Mouse (Mus musculus) urinary bladder, adult 18-20 months (tissue): Measurements from ENCODE around the gene Gstm5.
"Not testable (repeated sequence)": the region's sequence is repeated elsewhere in the genome, so short reads cannot be mapped to it uniquely, and the experiment has no call there.

ENCODE experiments used
- DNase-seq, 2 experiments: peaks; one replicate each; pipeline ENCODE4 v3.0.0; 2022; ENCODE audit warnings: low spot score in 2 of 2, mixed read lengths in 2 of 2

The Gstm5 gene

DNA sequence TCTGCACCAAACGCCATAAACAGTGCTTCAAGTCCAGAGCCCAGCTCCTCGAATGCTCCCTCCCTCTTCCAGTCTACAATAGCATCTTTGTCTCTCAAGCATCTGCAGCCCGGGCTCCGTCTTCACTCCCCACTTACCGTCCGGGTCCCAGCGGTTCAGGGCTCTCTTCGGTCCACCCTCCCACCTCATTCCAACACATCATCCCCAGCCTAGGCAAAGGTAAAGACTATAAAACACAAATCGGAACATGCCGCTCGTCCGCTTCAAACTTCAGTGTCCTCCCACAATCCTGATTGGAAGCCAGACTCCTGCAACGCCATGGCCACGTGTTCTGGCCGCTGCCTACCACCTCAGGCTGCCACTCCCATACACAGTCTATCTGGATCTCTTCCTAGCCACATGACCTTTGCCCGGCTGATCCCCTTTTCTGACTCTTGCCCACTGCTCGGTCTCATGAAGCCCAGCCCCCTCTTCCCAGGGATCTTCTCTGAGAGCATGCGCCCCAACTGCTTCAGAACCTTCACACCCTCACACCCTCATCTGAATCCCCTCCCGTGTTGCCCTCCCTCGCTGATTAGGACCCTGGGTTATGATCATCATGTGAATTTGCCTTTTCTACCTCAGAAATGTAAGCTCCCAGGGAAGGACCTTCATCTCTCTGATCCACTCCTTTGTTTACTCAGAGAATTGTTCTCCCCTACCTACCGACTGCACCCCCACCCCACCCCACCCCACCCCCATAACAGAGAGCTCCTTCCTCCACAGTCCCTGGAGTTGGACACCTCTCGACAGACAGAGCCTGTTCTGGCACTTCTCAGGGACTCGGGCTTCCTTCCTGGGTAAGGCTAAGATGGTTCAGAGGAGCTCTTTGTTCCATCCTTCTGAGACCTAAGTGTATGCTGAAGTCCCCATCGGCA lies 22.0 kb upstream of the Gstm5 start:
- no peak for DNase-seq

DNA sequence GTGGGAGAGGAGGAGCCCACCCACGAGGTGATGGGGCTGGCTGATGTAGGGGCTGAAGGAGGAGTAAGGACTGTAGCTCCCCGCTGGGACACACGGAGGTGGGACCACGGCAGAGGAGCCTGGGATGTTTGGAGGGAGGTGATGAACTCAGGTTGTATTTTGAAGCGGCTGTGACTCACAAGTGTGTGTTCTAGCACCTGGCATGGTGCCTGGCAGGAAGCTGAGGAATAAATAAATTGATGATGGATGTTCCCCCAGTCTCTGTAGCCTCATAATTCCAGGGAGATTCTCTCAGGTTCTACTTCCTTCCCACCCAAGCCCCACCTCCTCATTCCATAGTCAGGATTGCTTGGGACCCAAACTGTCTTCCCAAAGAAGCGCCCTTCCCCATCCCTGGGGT lies 20.4 kb upstream of the Gstm5 start:
- no peak for DNase-seq

DNA sequence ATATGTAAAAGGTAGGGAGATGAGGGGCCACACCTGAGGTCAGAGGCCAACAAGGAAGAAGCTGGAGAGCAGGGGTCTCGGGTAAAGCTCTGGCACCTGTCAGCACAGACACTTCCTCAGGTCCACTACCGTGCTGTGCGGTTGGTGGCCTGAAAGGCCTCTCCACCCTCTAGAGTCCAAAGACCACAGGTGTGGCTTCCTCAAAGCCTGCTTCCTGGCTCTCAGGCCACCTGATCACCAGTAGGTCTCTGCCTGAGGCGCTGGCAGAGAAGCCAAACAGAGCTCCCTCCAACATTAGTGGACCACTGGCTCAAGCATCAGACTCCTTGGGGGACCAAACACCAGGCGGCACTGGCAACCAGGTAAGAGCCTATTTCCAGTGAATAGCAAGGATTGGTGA lies 18.6 kb upstream of the Gstm5 start, which contains the start of gene Eps8l3:
Gene Eps8l3, plus strand, starts transcription at position 225 of the 400 bp plus-strand sequence.
- DNase-seq, result no peak

GRCm38 (mm10) chr3:107877747-107878736 lies 17.6 kb upstream of the Gstm5 start:
- no peak for DNase-seq

- DNase-seq, result no peak
Observed at GRCm38 (mm10) chr3:107887674-107888495, 7.7 kb upstream of the Gstm5 start.

DNA sequence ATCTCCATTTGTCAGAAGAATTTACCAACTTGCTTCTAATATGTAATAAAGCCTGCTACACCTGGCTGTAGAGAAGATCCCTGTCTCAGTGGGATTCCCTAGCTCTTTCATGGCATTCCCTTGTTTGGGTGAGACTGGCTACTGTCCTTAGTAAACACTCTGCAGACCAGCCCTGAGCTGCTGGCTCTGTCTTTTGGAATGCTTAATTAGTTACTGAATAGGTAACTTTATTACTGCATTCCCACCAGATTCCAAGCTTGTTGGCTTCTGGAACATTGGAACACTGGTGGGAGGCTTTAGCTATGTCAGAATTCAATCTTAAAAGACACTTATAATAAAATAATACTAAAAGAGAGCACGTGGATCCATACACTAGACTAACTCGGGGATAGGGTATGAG lies 6.4 kb upstream of the Gstm5 start:
- not testable (repeated sequence) for DNase-seq

DNA sequence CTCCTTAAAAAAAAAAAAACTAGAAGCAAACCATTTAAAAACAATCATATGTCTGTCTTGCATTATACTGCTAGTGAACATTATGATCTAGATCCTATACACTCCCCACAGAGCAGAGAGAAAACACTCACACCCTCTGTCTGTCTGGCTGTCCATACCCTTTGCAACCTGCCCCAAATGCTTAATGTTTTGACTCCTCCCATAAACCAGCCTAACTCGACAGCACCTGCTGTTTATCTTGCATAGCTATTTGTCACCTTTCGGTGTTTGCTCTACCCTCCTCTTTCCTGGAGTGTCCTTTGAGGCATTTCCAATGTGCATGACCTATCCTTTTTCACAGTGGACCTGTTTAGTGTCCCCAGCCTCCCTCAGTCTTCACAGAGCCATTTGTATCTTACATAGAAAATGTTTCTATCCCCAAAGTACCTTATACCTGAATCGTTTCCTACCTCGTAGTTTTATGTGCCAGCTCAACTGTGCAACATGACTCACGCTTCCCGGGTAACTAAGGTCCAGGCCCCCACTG lies 364 bp upstream of the Gstm5 start:
- no peak for DNase-seq

- DNase-seq, result no peak
Observed at GRCm38 (mm10) chr3:107898691-107899090, 3.1 kb downstream of the Gstm5 start.

DNA sequence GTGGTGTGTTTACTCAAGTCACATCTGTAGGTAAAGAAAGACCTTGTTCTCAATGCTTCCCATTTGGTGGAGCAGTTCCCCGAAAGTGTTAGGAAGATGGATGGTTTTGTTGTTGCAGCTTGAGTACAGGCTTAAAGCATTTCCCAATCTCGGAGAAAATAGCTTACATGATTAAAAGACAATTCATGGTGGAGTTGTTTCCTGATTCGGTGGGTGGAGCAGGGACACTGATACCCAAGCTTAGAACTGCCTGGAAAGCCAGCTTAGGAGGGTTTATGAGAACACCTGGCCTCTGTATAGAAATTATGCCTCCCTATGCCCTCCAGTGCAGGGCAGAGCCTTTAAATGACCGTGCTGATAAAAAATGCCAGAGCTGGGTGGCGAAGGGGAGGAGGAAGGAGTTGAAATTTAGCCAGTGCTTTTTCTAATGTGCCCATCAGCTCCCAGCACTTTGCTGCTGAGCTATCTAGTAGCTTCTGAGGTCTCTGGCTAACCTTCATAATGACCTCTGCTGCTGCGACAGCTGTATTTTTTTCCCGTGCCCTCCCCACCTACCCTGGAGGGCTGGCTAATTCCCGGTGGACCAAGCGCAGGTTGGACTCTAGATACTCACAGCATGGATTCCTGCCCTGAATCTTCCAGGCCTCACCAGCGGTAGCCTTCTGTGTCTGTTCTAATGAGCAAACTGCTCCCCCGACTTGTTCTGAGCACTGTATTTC lies 5.5 kb downstream of the Gstm5 start:
- no peak for DNase-seq

GRCm38 (mm10) chr3:107905942-107906341 lies 10.3 kb downstream of the Gstm5 start:
- DNase-seq, result no peak

GRCm38 (mm10) chr3:107916674-107917073 lies 21.1 kb downstream of the Gstm5 start:
- DNase-seq, result no peak

DNA sequence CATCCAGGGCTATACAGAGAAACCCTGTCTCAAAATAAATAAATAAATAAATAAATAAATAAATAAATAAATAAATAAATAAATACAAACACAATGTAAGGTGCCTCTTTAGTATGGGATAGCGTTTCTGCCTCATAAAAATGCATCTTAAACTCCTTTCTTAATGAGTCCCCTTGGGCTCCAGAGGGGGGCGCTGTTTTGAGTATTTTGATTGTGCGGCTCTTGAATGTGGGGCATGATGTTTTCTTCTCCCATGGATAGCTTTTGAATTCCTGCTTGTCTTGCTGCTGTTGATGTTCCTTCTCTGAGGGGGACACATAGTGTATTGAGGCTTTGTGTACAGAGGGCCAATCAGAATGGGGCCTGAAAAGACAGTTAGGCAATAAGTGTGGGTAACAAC lies 21.5 kb downstream of the Gstm5 start:
- no peak for DNase-seq

DNA sequence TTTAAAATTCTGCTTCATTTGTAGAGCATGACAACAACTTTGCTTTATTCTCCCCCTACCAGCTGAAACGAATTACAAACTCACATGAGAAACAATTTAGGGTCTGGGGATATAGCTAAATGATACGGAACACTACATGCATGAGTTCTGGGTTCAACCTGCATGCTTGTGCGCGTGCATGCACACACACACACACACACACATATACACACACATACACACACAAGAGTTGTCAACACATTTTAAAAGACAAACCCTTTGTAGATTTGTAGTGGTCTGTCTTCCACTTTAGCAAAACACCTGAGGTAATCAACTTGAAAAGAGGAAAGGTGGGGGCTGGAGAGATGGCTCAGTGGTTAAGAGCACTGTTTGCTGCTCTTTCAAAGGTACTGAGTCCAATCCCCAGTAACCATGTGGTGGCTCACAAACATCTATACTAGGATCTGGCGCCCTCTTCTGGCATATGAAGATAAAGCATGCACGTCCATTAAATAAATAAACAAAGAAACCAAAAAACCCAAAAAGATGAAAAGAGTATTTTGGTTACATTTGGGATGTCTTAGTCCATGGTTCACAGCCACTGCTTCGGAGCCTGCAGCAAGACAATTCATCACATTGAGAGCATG lies 22.3 kb downstream of the Gstm5 start:
- DNase-seq, result peak; percentile 19 to 24

- DNase-seq, result no peak
Observed at GRCm38 (mm10) chr3:107920348-107920747, 24.7 kb downstream of the Gstm5 start.

DNA sequence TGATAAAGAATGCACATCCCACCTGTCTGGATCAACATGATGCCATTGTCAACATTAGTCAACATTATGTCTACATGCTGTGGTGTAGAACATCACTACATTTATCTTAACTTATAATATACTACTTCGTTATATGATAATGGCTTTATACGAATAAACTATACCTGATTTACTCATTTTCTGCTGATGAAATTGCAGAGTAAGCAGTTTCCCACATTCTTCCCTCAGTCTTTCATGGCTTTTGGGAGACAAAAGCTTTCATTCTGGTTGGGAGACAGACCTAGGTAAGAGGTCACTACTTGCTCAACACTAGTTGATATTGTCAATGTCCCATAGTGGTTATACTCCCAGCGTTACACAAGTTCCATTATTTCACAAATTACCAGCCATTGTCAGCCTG lies 29.7 kb downstream of the Gstm5 start:
- DNase-seq, result no peak

DNA sequence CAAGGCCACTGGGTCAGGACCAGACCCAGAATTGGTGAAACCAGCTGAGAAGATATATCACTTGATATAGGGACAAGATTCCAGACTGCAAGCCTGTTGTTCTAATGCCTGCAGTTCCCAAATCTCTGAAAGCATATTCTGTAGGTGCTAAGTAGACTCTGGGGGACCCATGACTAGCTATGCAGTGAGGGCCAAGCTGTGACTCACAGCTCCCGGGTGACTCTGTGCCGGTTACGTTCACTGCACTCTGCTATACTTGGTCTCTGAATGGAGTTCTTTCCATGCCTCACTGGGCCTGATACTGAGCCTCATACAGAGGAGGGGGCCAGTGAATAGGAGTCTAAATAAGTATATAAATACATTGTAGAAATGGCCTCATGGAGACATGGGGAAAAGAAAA lies 32.2 kb downstream of the Gstm5 start:
- DNase-seq, result no peak

- no peak for DNase-seq
Observed at GRCm38 (mm10) chr3:107928691-107929090, 33.1 kb downstream of the Gstm5 start.

- no peak for DNase-seq
Observed at GRCm38 (mm10) chr3:107929243-107929642, 33.6 kb downstream of the Gstm5 start.

GRCm38 (mm10) chr3:107929731-107930130 lies 34.1 kb downstream of the Gstm5 start:
- DNase-seq, result no peak

DNA sequence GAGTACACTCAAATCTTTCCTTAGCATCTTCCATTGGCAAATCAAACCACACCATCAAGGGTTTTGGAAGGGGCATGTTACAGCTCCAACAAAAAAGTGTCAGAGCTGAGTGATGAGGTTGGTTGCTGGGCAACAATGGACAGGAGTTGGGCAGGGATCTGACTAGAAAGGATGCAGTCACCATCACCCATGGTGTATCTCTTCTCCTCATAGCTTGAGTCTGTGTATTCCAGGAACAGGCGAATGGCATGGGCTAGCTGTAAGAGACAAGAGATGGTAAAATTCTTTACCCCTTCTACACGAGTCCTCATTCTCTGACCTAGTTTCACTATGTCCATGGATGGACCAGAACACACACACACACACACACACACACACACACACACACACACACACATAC lies 35.5 kb downstream of the Gstm5 start:
- no peak for DNase-seq
